Mouse (Mus musculus): ENCODE measurements around the gene Dnpep.

GRCm38 (mm10) chr1:75345036-75345935 is 27.5 kb upstream of the Dnpep start:
- TF ChIP-seq ETS1 (conservative IDR thresholded peaks at IDR 0.05; ENCODE audit: low read depth, low read length) = no peak
- no peak for TF ChIP-seq POLR2A (IDR thresholded peaks at IDR 0.05; ENCODE audit: low read depth, low read length)
- TF ChIP-seq USF1 (IDR thresholded peaks at IDR 0.05; ENCODE audit: low read depth, low read length) = no peak
- TF ChIP-seq MAZ (IDR thresholded peaks at IDR 0.05; ENCODE audit: low read depth, low read length) = no peak
- peak in 1 of 2 experiments; percentile 59; a peak in 2 of 4 replicates for TF ChIP-seq CTCF (conservative IDR thresholded peaks at IDR 0.05 in 1 of 2, IDR thresholded peaks at IDR 0.05 in 1 of 2; ENCODE audit: low read depth in 2 of 2, low read length in 2 of 2)
